Mouse (Mus musculus) bone marrow macrophage, adult 2 months (primary cell): Measurements from ENCODE around the gene Fsd1. TPM values are rescaled to one million over a fixed set of nuclear protein-coding genes. Genes with fewer than 3 reads are reported as not detected.

ENCODE experiments used
- H3K27ac ChIP-seq: 2 replicates; pipeline ENCODE4 v1.5.1; 2012; ENCODE audit warnings: low read depth, low read length; ENCODE audit not compliant: insufficient read depth
- H3K4me1 ChIP-seq: 2 replicates; pipeline ENCODE4 v1.6.1; 2012; ENCODE audit warnings: low read length; ENCODE audit not compliant: control insufficient read depth, insufficient read depth
- H3K4me3 ChIP-seq: 2 replicates; pipeline ENCODE4 v1.5.1; 2012; ENCODE audit warnings: mild to moderate bottlenecking, low read length, moderate library complexity; ENCODE audit not compliant: insufficient read depth
- CTCF ChIP-seq: IDR thresholded peaks from 2 replicates; pipeline ENCODE4 v1.5.1; 2012; ENCODE audit warnings: low read depth, mild to moderate bottlenecking, low read length, moderate library complexity
- POLR2A ChIP-seq: IDR thresholded peaks from 2 replicates; pipeline ENCODE4 v1.6.1; 2012; ENCODE audit warnings: mild to moderate bottlenecking, low read depth, low read length, borderline replicate concordance
- polyA plus RNA-seq: library from polyadenylated mRNA; stranded (reverse); fragments of >200 nt; gene quantifications from 2 replicates; pipeline ENCODE4 v1.2.4, GENCODE M21; 2012; ENCODE audit not compliant: missing spikeins, insufficient read depth, insufficient read length

The Fsd1 gene
- not detected in 2 replicates for polyA plus RNA-seq

DNA sequence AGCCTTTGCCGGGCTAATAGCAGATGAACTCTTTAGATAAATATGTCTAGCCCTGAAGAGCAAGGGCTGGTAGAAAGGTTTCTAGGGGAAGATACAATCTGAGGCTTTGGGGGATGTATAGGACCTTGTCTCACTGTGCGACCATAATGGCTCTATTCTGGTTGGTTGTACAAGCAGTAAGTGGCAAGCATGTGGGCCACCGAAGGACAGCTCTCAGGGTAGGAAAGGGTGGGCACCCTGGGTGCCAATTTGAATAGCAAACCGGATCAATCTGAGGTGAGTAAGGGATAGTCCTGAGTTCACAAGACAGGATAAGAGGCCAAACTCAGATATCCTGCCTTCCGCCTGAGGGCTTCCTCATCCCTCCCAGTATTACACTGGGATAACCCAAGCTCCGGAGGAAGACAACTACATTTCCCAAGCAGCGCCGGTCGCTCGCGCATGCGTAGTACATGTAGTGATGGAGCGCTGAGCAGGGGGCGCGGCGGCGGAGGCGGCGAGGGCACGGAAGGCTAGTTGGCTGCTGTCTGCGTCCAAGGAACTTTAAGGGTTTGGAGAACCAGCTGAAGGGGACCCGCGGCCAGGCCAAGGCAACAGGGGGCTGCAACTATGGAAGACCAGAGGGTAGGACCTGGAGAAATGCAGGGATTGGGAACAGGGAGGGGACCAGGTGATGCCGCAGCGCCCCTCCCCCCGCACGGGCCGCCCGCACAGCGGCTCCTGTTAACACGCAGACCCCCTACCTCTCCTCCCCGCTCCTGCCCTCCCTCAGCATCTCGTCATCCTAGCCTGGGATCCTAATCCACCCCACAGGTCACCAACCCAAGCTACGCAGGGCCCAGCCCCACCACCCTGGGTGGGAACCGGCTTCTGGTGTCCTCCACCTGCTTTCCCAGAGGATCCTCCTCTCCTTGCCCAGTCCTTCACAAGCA is at the start of gene Fsd1:
Fsd1 (plus strand) TSS at position 480 of the 932 bp plus-strand sequence.
- H3K4me3 ChIP-seq = no peak within 1 kb of the TSS
- TF ChIP-seq POLR2A (no peak), CTCF (no peak)

DNA sequence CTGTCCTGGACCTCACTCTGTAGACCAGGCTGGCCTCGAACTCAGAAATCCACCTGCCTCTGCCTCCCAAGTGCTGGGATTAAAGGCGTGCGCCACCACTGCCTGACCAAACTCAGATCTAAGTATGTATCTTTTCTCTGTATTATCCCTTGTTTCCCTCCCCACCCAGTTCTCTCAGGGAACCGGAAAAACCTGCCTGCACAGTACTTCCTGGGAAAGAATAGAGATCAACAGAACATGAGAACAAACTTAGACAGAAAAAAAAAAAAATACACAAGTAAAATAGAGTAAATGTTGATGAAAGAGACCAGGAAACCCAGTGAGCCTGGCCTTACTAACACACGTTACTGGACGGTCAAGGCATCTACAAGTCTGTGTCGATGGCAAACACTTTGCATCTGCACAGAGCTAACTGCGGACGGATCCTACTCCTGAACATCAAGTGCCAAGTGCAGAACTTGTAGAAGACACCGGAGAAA is 41.9 kb upstream of the Fsd1 start:
- H3K4me1 ChIP-seq = peaks cover 10% of the 10 kb centered on the region
- peak overlapping the region; percentile 54 for H3K27ac ChIP-seq
- peak overlapping the region; percentile 64 for H3K4me3 ChIP-seq

More for the DNA sequence above, at the start of gene Fsd1:
- no peaks in the 10 kb centered on the region for H3K4me1 ChIP-seq
- H3K27ac ChIP-seq = no peak within 1 kb of the TSS

GRCm38 (mm10) chr17:55944866-55945682 is 41.2 kb upstream of the Fsd1 start:
- H3K27ac ChIP-seq = peak overlapping the region; percentile 77
- H3K4me3 ChIP-seq = peak overlapping the region; percentile 64
- peaks cover 16% of the 10 kb centered on the region for H3K4me1 ChIP-seq

DNA sequence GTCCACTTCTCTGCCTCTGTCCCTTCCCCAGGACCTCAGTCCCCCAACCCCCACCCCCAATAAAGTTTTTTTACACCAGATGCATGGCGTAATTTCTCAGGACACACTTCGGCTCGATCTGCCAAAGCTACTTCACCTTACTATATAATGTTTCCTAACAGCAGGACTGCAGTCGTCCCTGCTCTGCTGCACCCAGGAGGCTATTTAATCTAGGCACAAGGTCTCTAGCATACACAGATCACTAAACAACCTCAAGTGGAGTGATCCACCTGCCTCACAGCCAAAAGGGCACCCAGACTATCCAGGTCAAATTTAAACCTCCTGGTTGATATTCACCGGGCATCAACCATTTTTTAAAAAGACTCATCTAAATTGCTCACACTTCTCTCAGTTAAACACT is 40.6 kb upstream of the Fsd1 start:
- Histone ChIP-seq H3K27ac (peak overlapping the region; percentile 37), H3K4me1 (peaks cover 16% of the 10 kb centered on the region), H3K4me3 (peak overlapping the region; percentile 64)
- TF ChIP-seq CTCF = no peak
- TF ChIP-seq POLR2A = no peak

GRCm38 (mm10) chr17:55948647-55949046 is 37.7 kb upstream of the Fsd1 start:
- Histone ChIP-seq H3K4me1 (peaks cover 37% of the 10 kb centered on the region), H3K4me3 (no peak overlapping the region), H3K27ac (no peak overlapping the region)
- TF ChIP-seq POLR2A = no peak
- no peak for TF ChIP-seq CTCF

- TF ChIP-seq POLR2A = no peak
- no peak for TF ChIP-seq CTCF
- Histone ChIP-seq H3K4me1 (peaks cover 39% of the 10 kb centered on the region), H3K27ac (no peak within 1 kb of the TSS), H3K4me3 (no peak within 1 kb of the TSS)
Measured at GRCm38 (mm10) chr17:55949400-55949799, 36.9 kb upstream of the Fsd1 start, which contains the start of gene Zfp119b. Gene Zfp119b, minus strand, starts transcription at chr17:55949500.

DNA sequence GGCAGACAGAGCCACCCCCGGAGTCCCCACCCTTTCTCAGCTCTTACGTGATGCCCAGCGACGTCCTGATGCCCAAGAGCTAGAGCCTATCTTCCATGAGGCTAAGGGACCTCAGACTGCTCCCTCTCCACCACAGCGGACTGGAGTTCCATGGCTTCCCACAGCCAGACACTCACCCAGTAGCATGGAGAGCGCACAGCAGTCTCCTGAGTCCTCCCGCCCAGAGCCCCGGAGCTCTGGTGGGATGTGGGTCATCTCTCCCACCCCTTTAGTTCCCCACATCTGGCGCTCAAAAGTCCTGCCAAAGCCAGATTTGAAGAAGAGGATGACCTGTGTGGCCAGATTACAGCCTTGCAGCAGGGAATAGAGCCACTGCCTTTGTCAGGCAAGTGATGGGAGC is 35.7 kb upstream of the Fsd1 start:
- Histone ChIP-seq H3K27ac (no peak overlapping the region), H3K4me3 (no peak overlapping the region), H3K4me1 (peaks cover 39% of the 10 kb centered on the region)
- TF ChIP-seq POLR2A (no peak), CTCF (no peak)

DNA sequence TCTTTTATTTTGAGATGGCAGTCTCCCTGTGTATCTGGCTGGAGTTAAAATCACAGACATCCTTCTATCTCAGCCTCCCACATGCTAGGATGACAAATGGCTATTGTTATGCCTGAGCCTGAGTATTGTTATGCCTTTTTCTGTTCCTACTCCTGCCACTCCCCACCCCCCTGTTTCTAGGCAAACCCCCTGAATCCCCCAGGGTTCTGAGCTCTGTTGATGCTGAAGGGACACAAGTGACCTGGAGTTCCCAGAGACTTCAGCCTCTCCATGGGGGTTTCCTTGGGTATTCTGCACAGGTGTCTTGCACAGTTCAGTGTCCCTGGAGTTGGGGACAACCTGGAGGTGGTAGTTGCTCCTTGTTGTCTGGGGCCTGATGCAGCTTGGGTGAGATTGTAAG is 34.3 kb upstream of the Fsd1 start:
- 0 out of 2 replicates have a peak overlapping the region, but pooled peaks have one; percentile 13 for H3K4me3 ChIP-seq
- TF ChIP-seq POLR2A = no peak
- no peak for TF ChIP-seq CTCF
- peaks cover 32% of the 10 kb centered on the region for H3K4me1 ChIP-seq
- H3K27ac ChIP-seq = peak overlapping the region; percentile 70

DNA sequence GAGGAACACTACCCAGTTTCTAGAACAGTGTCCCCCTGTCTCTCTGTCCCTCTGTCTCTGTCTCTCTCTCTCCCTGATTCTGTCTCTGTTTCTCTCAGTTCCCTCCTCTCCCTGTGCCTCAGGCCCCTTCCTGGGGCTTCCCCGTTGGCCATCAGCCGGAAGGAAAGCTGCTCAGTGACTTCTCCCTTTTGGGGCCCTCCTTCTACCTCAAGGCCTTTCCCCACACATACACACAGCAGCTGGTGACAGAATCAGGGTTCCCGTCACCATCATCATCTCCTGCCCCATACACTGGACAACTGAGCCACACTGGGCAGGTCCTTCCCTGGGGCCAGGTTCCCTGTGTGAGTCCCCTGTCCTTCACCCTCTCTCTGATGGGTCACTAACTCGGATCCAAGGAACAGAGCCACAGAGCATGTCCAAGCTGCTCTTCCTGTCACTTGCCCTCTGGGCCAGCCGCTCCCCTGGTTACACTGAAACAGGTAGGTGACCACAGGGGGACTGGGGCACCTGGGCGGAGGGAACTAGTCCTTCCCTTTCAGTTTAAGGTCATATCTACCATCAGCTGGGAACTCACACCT is 33.8 kb upstream of the Fsd1 start, which contains the start of gene Ebi3:
Ebi3 (plus strand) TSS at position 194 of the 581 bp plus-strand sequence.
- H3K4me1 ChIP-seq = peaks cover 32% of the 10 kb centered on the region
- TF ChIP-seq POLR2A (no peak), CTCF (no peak)
- peak within 1 kb of the TSS; percentile 57 for H3K4me3 ChIP-seq
- H3K27ac ChIP-seq = peak within 1 kb of the TSS; percentile 85
